Mouse (Mus musculus): ENCODE measurements at regions not wholly inside any gene's neighbourhood (a gene's known extent, or its start where the extent isn't known, plus 50 kb on each side); places are given as distances from the start of the nearest gene placed in this dataset.
A peak's percentile ranks its signal among the peaks of the same experiment; 100 is the strongest.

DNA sequence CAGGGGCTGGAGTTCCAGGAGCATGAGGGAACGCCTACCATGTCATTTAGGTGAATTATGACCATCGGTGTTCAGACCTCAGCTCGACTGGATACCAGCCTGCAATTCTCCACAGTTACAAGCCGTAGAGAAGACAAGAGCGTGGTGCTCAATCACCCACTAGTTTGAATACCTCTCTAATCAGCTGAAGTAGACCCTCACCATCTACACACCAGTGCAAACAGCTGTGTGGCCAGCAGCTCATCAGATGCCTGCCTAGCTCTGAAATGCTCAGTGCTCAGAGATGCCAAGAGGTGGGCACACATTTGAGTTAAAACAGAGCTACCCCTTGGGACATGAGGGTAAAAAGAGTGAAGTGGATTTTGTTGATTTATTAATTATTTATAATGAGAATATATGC, 660.2 kb downstream of the Magi1 start:
- peak; percentile 11 for DNase-seq (ENCODE audit: low spot score)

DNA sequence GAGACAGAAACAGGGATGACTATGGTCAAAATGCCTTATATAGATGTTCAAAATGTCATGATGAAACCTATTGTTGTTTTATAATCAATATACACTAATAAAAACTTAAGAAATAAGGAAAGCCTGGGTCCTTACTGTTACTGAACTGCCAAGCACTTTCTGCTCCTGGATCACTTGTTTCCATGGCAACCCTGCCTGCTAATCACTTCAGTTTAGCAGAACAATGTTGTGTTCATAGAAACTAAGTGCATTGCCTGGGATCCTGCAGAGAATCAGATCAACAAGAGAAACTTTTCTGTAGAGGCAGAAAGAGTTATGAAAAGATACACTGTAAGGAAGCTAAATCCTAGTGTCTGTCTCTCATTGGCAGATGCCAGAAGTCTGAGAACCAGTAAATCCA, 666.8 kb downstream of the Magi1 start:
- DNase-seq (ENCODE audit: low spot score): no peak

DNA sequence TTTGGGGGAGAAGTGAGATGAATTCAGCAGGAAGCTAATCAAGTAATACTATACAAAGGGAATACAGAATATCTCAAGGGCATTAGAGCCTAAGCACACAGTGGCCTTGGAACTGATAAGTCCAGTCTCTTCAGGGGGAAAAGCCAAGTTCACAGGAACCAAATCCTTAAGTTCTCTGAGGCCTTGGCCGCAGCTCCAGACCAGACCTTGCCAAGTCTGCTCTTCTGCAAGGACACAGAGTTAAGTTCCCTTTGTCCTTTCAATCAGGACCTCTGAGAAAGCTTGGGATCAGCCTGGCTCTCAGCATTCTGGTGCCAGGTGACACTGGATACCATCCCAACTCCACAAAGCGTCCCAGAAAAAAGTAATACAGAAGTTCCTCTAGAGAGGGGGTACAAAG, 657.1 kb upstream of the Adamts9 start:
- DNase-seq (ENCODE audit: low spot score): no peak

DNA sequence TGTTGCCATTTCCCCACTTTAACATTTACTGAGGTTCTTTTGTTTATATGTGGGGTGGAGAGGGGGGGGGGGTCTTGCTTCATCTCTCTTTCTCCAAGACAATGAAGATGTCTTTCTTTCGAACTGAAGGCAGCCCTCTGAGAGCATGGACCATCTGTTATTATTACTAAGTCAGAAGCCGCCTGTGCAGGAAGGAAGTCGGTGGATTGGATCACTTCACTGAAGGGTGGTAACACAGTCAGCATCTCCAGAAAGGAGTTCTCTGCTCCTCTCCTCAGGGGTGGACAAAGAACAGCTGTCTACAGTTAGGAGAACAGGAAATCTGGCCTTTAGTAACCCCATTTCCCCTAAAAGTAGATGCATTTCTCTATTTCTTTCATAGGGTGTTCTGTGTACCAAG, 656.1 kb upstream of the Adamts9 start:
- no peak for DNase-seq (ENCODE audit: low spot score)

DNA sequence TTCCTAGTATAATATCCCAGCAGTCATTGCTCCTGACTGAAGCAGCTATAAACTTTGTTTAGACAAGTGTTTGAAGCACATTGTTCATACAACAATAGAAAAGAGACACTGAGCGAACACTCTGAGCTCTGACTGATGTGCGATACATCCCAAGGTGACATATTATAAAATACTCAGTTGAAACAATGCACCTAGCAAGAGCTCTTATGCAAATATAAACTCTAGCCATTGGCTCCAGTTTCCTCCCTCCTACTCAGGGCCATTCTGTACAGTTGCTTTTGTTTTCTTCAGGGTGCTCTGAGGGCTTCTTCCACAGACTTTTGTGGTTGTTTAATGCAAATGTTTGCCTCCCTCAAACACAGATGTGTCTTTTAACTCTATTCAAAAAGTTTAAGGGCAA, 646.6 kb upstream of the Adamts9 start:
- no peak for DNase-seq (ENCODE audit: low spot score)

DNA sequence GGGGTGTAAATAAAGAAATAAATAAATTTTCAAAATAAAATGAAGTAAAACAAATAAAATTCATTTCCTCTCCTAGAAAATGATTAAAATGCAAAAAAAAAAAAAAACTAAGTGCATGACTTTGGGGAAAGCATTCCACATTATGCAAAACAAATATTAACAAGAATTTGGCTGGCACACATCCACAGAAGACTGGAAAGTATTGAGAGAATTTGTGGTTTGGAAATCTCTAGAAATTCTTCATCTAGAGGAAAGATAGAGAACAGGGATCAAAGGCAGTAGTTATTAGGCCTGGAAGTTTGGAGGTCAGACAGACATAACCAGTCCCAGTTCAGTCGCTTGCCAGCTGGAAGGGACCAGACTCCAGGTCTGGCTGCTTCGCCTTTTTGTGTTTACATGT, 643.6 kb upstream of the Adamts9 start:
- no peak for DNase-seq (ENCODE audit: low spot score)

DNA sequence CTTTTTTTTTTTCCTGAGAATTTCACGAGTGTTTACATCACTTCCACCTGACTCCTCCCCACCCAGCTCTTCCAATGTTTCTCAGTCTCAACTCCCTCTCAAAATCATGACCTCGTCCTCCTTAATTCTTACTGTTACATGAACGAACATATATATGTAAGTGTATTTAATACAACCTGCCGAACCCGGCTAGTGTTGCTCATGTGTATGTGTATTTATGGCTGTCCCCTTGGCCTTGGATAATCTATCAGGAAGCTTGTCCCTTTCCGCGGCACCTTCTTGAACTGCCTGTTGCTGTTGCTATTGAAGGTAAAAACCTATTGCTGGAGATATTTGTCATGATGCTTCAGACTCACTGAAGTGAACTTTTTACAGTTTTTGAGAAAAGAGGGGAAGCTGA, 637.8 kb upstream of the Adamts9 start:
- no peak for DNase-seq (ENCODE audit: low spot score)

DNA sequence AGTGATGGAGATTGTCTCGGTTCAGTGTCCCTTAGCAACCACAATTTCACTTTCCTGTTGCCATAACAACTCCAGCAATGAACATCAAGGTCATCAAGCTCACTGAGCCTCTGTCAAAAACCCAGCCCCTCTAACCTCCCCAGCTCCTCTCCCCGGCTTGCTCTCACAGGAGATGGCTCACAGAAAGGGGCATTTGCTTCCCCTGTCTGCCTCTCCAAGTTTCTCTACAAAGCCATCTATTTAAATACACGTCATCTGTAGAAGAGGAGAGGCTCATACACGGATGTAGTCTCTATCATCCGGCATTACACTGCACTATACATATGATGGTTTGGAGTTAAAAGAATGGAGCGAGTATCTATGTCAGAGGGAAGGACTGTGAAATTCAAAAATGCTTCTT, 637.4 kb upstream of the Adamts9 start:
- DNase-seq (ENCODE audit: low spot score): no peak

DNA sequence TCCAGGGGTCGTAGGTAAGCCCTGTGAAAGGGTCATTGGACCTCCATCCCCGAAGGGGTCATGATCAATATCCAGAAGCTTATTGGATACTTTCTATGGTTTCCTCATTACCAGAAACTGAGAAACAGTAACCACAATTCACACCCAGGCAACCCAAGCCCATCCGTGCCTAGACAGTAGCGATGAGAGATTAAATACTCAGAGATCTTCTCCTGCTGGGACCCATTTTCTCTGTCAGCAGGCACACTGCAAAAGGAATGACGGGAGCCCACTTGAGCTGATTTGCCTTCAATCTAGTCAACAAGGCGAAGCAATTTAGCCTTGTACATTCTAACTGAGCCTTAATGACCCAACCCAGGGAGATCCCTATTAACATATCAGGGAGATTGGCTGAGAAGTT, 632.0 kb upstream of the Adamts9 start:
- DNase-seq (ENCODE audit: low spot score): no peak

DNA sequence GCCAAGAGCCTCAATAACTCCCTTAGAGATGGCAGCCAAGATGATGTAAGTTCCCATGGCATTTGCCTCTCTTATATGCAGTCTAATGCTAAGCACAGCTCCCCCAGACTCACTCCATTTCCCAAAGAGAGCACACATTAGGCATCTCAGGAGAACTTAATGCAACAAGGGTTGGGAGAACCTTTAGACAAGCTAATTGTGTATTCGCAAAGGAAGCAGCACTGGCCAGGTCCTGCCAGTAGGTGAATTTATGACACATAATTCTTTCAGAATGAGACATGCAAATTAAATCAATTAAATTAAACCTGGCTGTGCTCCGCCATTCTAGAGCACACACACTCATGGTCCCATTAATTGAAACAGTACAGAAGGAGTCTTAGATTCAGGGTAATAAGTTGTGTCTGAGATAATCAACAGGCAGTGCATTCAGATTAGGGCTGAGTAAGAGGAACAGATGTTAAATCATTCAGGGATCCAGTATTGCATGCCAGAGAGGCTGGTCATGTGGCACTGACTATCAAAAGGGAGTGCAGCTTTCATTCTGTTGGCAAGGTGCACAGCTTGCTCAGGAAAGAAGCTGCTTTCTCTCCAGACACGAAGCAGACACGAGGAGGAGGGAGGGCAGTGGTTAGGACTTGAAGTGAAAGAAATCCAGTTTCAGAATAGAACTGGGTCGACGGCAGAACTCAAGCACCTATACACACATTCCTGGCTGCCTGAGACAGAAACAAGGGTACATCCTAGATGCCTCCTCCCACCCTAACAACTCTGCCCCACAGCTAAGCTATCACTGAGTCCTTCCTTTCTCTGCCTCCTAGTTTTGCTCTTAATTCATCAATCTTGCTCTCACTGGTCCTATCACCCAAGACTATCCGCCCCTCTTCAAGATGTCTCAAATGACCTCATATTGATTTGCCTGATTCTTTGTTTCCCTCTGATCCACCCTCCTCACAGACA, 630.7 kb upstream of the Adamts9 start:
- DNase-seq (ENCODE audit: low spot score): no peak

DNA sequence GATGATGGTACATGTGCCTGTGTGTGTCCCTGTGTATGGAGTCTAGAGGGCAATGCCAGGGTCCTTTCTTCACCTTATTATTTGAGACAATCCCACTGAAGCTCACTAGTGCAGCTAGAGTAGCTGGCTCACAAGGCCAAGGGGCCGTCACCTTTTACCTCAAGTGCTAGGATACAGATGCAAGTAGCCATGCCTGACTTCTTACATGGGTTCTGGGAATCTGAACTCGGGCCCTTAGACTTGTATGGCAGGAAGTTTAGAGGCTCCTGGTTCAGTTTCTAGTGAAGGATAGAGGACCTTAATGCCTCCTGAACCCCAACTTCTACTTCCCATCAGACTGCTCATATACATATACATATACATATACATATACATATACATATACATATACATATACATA, 626.6 kb upstream of the Adamts9 start:
- no peak for DNase-seq (ENCODE audit: low spot score)

DNA sequence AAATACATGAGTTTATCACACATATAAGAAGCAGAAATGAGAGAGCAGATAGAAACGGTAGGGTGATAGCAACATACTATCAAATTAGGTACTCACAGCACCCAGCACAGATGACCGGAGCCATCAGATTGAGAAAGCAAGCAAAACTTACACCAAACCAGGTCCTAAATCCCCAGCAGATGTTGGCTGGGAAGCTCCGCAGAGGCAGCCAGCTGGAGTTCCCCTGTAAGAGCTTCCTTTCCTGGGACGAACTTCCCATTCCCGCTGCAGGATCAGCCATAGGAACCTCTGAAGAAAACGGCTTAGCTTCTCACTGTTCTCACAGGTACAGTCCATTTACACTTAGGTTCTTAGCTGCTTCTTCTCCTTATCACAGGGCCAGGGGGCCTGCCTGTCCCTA, 625.9 kb upstream of the Adamts9 start:
- DNase-seq (ENCODE audit: low spot score): no peak

DNA sequence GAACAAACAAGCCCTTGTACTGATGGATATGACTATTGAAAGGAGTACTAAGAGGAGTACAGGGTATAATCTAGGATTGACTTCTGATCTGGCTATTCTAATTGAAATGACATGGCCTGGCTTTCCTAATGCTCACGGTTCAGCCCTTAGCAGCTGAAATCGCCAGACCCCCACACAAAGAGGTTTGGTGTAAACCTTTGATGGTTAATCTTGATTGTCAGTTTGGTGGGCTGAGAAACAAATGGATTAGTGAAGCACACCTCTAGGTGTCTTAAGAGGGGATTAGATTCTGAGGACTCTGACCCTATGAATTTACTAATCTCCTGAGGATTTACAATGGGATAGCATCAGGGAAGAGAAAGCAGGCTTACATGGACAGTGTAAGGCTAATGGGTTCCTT, 623.4 kb upstream of the Adamts9 start:
- DNase-seq (ENCODE audit: low spot score): no peak

DNA sequence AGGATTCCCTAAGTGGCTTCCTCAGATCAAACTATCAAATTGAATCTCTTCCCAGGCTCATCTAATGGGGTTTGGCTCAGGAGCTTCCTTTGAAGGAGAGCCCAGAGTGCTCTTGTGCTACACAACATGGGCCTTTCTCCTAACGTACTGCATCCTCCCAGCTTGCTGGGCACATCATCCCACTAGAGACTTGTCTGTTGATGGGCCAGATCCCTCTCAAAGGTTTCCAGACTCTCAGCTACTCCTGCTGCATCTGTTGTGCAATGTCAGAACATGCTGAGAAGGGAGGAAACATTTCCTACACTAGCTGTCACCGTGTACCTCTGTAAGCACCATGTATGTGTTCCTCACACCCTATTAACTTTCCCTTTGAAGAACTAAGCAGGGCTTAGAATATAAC, 605.0 kb upstream of the Adamts9 start:
- DNase-seq (ENCODE audit: low spot score): no peak

DNA sequence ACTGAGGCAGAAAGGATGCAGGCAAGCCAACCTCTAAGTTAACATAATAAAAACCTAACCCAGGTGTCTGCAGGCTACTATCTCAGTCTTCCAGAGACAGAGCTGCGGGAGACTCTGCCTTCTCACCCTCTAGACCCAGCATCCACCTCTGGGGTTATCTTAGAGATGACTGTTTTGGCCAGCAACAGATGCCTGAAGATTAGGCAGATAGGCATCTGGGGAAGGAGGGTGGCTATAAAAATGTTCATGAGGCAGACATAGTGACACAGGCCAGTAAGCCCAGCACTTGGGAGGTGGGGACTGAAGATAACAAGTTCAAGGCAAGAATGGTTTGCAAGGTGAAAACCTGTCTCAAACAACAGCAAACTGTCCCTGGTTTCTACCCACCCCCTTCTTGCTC, 601.0 kb upstream of the Adamts9 start:
- peak; percentile 45 for DNase-seq (ENCODE audit: low spot score)

DNA sequence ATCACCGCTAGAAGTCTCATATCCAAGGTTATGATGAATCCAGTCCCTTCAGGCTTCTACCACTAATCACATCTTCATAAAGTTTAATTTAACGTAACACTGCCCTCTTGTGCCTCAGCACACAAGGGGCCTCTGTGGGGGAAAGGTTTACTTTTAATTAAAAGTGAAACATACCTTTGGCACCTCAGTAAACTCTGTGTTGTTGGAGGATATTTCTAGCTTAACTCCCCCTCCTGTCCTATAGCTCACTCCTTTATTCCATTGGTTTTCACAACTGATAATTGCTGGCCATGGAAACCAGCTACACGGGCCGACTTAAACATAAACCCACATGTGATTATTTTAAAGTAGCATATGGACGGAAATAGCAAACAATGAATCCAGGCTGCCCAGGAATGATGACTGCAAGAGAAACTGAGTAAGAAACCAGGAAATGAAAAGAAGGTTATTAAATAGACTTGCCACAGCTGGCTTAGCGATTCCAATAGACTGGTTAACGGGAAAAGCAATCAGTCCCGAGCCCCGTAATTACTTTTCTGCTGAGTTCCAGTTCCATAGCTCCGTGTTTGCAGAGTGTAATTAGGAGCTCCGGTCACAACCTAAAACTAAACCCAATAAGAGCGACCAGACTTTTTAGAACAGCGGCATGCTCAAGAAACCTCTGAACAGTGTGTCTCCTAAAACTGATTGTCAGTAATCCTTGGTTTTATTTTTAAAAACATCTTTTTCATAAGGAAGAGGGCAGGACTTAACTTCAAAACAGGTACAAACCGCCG, 600.2 kb upstream of the Adamts9 start:
- DNase-seq (ENCODE audit: low spot score): no peak

DNA sequence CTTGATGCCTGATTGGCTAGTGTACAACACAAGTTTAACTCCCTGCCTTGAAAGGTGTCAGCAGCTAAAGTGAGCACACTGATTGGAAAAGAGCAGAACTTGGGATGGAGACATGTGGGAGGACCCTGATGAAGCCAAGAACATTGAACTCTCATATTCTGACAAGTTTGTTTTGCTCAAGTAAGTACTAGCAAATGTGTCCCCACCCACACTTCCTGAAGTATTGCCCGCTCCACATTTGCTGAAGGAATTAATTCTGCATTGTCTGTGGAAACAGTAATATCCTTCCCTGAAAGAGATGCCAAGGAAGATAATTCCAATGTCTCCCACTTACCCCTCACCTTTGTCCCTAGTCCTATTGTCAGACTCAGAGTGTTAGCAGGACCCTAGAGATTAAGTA, 596.3 kb upstream of the Adamts9 start:
- DNase-seq (ENCODE audit: low spot score): no peak

DNA sequence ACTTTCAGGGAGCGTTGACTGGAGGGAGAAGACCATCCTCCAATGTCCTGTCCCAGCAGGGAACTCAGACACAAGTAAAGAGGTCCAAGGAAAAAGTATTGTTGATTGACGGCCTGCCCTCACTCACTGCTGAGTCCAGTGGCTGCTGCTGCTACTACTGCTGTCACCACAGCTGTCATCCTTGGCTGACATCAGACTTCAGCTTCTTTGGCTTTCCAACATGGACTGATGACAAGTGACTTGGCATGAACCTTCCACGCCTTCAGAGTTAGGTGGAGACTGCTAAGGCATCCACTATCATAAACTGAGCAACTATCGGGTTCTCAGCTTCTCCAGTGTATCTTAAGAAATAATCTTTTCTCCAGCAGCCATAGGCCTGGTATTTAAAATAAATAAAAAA, 595.9 kb upstream of the Adamts9 start:
- DNase-seq (ENCODE audit: low spot score): no peak

DNA sequence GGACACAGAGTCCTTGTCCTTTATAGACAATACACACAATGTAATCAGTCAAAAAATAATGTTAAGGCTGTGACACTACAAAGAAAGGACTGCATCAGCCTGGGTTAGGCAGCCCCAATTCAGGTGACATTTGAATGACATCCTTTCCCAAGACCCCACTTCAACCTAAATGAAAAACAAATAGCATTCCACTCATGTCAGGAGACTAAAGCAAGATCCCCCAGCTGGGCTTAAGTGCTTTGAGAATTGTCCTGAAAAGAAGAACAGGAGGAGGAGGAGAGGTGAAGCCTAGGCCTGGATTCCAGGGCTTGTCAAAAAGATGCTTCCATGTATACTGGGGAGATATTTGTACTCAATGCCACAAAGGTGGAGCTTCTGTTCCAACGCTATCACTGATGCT, 594.7 kb upstream of the Adamts9 start:
- no peak for DNase-seq (ENCODE audit: low spot score)

DNA sequence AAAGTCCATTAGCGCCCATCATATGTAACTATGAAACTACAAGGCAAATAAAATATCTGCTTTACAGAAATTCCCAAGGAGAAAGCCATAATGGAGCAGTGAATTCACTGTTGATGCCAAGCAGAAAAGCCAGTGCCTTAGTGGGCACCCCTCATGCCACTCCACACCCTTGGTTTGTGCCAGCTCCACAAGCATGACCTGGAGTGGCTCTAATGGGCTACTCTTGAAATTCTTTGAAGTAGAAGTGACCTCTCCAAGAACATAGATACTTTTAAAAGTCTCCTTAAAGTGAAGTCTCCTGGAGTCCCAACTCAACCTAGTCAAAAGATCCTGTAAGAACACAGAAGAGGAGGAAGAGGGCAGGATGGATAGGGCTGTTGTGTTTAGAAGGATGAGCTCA, 593.8 kb upstream of the Adamts9 start:
- no peak for DNase-seq (ENCODE audit: low spot score)

DNA sequence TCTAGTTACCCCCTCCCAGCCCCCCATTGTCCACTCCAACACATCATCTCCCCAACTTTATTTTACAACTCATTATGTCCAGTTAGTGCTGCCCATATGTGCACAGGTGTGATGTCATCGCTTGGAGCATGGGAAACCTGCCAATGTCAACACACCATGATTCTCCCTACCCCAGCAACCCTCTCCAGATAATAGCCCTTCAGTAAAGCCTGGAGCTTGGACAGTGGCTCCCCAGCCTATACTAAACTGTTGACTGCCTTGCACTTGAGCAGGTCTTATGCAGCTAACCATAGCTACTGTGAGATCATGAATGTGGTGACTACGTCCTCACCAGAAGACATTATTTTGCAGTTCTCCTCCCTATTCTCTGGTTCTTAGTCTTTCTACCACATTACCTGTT, 570.5 kb upstream of the Adamts9 start:
- DNase-seq (ENCODE audit: low spot score): no peak

DNA sequence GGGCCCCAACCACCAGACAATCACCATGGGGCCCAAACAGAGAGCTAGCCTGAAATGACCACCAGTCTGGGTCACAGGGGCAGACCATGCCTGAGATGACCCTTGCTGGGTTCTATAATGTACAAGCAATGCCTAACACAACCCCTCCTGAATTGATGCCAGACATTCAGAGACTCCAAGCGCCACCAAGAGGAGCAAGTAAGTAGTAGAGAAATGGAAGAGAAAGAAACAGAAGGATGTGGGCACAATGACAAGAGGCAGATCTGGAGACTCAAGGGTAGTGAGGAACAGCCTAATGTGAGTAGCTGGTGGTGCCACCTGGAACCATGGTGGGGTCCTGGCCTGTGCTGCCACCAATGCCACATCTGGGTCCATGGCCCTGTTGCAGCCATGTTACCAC, 566.6 kb upstream of the Adamts9 start:
- DNase-seq (ENCODE audit: low spot score): no peak

DNA sequence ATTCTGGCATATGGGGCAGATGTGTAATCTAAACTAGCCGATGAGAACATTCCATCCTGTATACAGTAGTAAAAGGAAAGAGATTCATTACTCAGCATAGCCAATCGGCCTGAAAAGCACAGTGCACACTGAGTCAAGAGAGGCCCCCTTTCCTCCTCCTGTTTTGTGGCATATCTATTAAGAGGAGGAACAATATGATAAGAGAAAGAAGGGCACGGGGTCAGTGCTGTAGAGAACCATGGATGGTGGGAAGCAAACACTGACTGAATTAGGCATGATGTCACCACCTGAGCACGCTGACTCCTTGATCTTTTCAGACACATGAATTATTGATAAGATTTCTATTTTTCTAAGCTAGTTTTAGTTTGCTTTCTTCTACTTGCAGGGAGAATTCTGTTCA, 554.5 kb upstream of the Adamts9 start:
- no peak for DNase-seq (ENCODE audit: low spot score)

All from yolk sac, embryonic 10.5 days (tissue).